ENCODE assay signal across 10 mouse cellular contexts in the genomic region with DNA sequence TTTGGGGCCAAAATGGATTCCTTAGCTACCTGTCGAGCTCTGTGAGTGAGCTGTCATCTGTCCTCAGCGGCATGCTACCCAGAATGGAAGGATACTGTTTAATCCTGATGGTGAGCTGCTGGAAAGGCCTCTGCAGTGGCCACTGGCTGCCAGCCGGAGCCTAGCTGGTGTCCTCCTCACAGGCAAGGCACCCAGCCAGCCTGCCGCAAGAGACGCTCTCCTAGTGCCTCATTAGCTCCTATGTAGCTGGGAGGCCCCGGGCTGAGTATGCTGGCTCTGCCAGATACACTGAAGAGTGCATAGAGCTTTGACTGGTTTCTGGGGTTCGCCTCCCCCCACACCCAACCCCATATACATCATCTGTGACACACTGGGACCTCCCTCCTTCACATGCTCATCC. TPM values are rescaled to one million over a fixed set of nuclear protein-coding genes. Genes with fewer than 3 reads are reported as not detected.
DNase-seq lines count a peak whose midpoint lies in the region; ATAC-seq and TF ChIP-seq lines count a peak whose summit lies in the region.
"Had no signal": no experiment of that assay in that cellular context is flagged by ENCODE, and none has a peak within 500 bp of the region (broad histone marks: within the 10 kb centered on the region; RNA-seq: fewer than 3 reads in every experiment).

No protein-coding gene starts in this region.

- H3K4me2 ChIP-seq in heart, embryonic 12.5 days: peak overlapping the region; percentile 8; the same call in 1 of the 2 replicates
- H3K4me2 ChIP-seq in midbrain, postnatal 0 days (ENCODE audit: low read depth, low read length, poor library complexity, severe bottlenecking): no peak overlapping the region
- H3K4me2 ChIP-seq in midbrain, embryonic 11.5 days: no peak overlapping the region
- peak overlapping the region; percentile 83 for H3K4me2 ChIP-seq in limb, embryonic 15.5 days

- TF ChIP-seq POLR2A in cerebellum, adult 2 months (IDR thresholded peaks at IDR 0.05; ENCODE audit: borderline replicate concordance, insufficient read depth, low read length): no peak

- no peak overlapping the region for H3K27ac ChIP-seq in heart, embryonic 12.5 days (ENCODE audit: poor library complexity, severe bottlenecking)
- no peak overlapping the region for H3K27ac ChIP-seq in midbrain, postnatal 0 days (ENCODE audit: low read depth, low read length)
- no peak overlapping the region for H3K27ac ChIP-seq in midbrain, embryonic 11.5 days (ENCODE audit: low read depth, low read length)
- no peak overlapping the region for H3K27ac ChIP-seq in limb, embryonic 15.5 days
- H3K27ac ChIP-seq in cerebellum, adult 2 months (ENCODE audit: insufficient read depth, low read length): no peak overlapping the region
- H3K27ac ChIP-seq: liver, embryonic 14.5 days had no signal

- intact Hi-C loops in heart, postnatal 25 days (cut with DNase I): no loop called here
- intact Hi-C loops in gastrocnemius, postnatal 14 days (cut with DNase I; ENCODE audit: low total_unique reads): loop anchor here (5.0 kb wide), 3 partner anchors 33 to 128 kb away; partner anchors contain the start of genes Acyp1 and Zc2hc1c

- H3K4me3 ChIP-seq in heart, embryonic 12.5 days: no peak overlapping the region
- no peak overlapping the region for H3K4me3 ChIP-seq in midbrain, postnatal 0 days (ENCODE audit: low read depth, low read length)
- H3K4me3 ChIP-seq in midbrain, embryonic 11.5 days (ENCODE audit: low read depth, low read length): no peak overlapping the region
- H3K4me3 ChIP-seq in limb, embryonic 15.5 days: no peak overlapping the region
- no peak overlapping the region for H3K4me3 ChIP-seq in cerebellum, adult 2 months (replicated peaks; ENCODE audit: insufficient read depth, low read depth, low read length)

- H3K9ac ChIP-seq in heart, embryonic 12.5 days: no peak overlapping the region
- no peak overlapping the region for H3K9ac ChIP-seq in midbrain, postnatal 0 days (replicated peaks; ENCODE audit: low read length, poor library complexity, severe bottlenecking)
- no peak overlapping the region for H3K9ac ChIP-seq in midbrain, embryonic 11.5 days (ENCODE audit: low read length)
- no peak overlapping the region for H3K9ac ChIP-seq in limb, embryonic 15.5 days
- H3K9ac ChIP-seq: liver, embryonic 14.5 days had no signal

- TF ChIP-seq CTCF in midbrain, postnatal 0 days (IDR thresholded peaks at IDR 0.05): no peak; the same call in 1 of the 2 replicates
- no peak for TF ChIP-seq CTCF in cerebellum, adult 2 months (IDR thresholded peaks at IDR 0.05; ENCODE audit: borderline replicate concordance, insufficient read depth, low read depth, low read length)

- WGBS in heart, embryonic 12.5 days: 53% methylated on average over 7 of the region's 7 CpGs
- WGBS in midbrain, postnatal 0 days: 67% methylated on average over 7 of the region's 7 CpGs
- 72% methylated on average over 7 of the region's 7 CpGs for WGBS in midbrain, embryonic 11.5 days
- WGBS in limb, embryonic 15.5 days: 52% methylated on average over 7 of the region's 7 CpGs
- 44% methylated on average over 7 of the region's 7 CpGs for WGBS in cerebellum, adult 2 months

- no peaks in the 10 kb centered on the region; the same call in 1 of the 2 replicates for H3K36me3 ChIP-seq in heart, embryonic 12.5 days
- no peaks in the 10 kb centered on the region for H3K36me3 ChIP-seq in midbrain, postnatal 0 days (ENCODE audit: insufficient read depth, low read length)
- H3K36me3 ChIP-seq in midbrain, embryonic 11.5 days (ENCODE audit: control insufficient read depth, insufficient read depth, low read length): no peaks in the 10 kb centered on the region
- no peaks in the 10 kb centered on the region for H3K36me3 ChIP-seq in limb, embryonic 15.5 days

- no peak for ATAC-seq in heart, embryonic 12.5 days (ENCODE audit: insufficient number of reproducible peaks, low FRiP score)
- ATAC-seq in midbrain, postnatal 0 days (ENCODE audit: low FRiP score): no peak
- ATAC-seq in midbrain, embryonic 11.5 days (ENCODE audit: low FRiP score): no peak
- no peak for ATAC-seq in limb, embryonic 15.5 days (ENCODE audit: insufficient number of reproducible peaks, low FRiP score, low TSS enrichment, low read depth)

- peaks cover 64% of the 10 kb centered on the region for H3K4me1 ChIP-seq in heart, embryonic 12.5 days (replicated peaks)
- peaks cover 7% of the 10 kb centered on the region; the same call in 1 of the 2 replicates for H3K4me1 ChIP-seq in midbrain, postnatal 0 days (ENCODE audit: insufficient read depth, low read length)
- H3K4me1 ChIP-seq in midbrain, embryonic 11.5 days (ENCODE audit: control insufficient read depth, insufficient read depth, low read length): peaks cover 22% of the 10 kb centered on the region
- H3K4me1 ChIP-seq in limb, embryonic 15.5 days: peaks cover 59% of the 10 kb centered on the region
- H3K4me1 ChIP-seq in cerebellum, adult 2 months (ENCODE audit: control insufficient read depth, insufficient read depth, low read length): peaks cover 25% of the 10 kb centered on the region

- no peak for DNase-seq in heart, postnatal 25 days (ENCODE audit: low spot score)
- DNase-seq in midbrain, postnatal 0 days (ENCODE audit: low spot score): peak; percentile 31
- no peak for DNase-seq in midbrain, embryonic 11.5 days (ENCODE audit: low spot score, missing footprints)
- DNase-seq in gastrocnemius, postnatal 14 days: peak; percentile 65
- DNase-seq in cerebellum, adult 2 months: no peak
- DNase-seq: kidney, postnatal 10 days had no signal

- no peaks in the 10 kb centered on the region for H3K9me3 ChIP-seq in heart, embryonic 12.5 days (replicated peaks)
- H3K9me3 ChIP-seq in midbrain, postnatal 0 days (ENCODE audit: low read length): no peaks in the 10 kb centered on the region
- no peaks in the 10 kb centered on the region for H3K9me3 ChIP-seq in midbrain, embryonic 11.5 days (ENCODE audit: control insufficient read depth, low read length)
- H3K9me3 ChIP-seq in limb, embryonic 15.5 days: no peaks in the 10 kb centered on the region

- peaks cover 11% of the 10 kb centered on the region for H3K27me3 ChIP-seq in heart, embryonic 12.5 days (replicated peaks)
- H3K27me3 ChIP-seq in midbrain, postnatal 0 days (ENCODE audit: insufficient read depth, low read length): no peaks in the 10 kb centered on the region
- peaks cover 8% of the 10 kb centered on the region; the same call in 1 of the 2 replicates for H3K27me3 ChIP-seq in midbrain, embryonic 11.5 days (ENCODE audit: control insufficient read depth, insufficient read depth, low read length)
- peaks cover 7% of the 10 kb centered on the region; the same call in 1 of the 2 replicates for H3K27me3 ChIP-seq in limb, embryonic 15.5 days
- H3K27me3 ChIP-seq in cerebellum, adult 2 months (ENCODE audit: control insufficient read depth, insufficient read depth, low read length): no peaks in the 10 kb centered on the region

RNA-seq across cellular contexts. Expression of gene Pgf, which starts 3.6 kb away (rescaled TPM):
- polyA plus RNA-seq in heart, embryonic 12.5 days (2016; fragmentation: Nextera tagmentation; extraction: Ambion mirVana): 8.3 TPM in 2 replicates
- 1 to 10 TPM; 3.3 to 4.4 TPM for total RNA-seq in heart, postnatal 25 days (2021)
- 3.4 and 6.0 TPM in 2 replicates for total RNA-seq in midbrain, postnatal 0 days (2014; rRNA removed)
- 9.1 and 9.4 TPM in 2 replicates for polyA plus RNA-seq in midbrain, postnatal 0 days (2015; fragmentation: Nextera tagmentation; extraction: Ambion mirVana)
- 2.5 and 2.9 TPM in 2 replicates for polyA plus RNA-seq in midbrain, embryonic 11.5 days (2014; fragmentation: Nextera tagmentation; extraction: Ambion mirVana)
- 1 to 10 TPM; 2.2 to 2.3 TPM for total RNA-seq in gastrocnemius, postnatal 14 days (2021)
- polyA plus RNA-seq in limb, embryonic 15.5 days (2015; fragmentation: Nextera tagmentation; extraction: Ambion mirVana): 15.5 and 18.4 TPM in 2 replicates
- 5.1 and 6.1 TPM in 2 replicates for polyA plus RNA-seq in cerebellum, adult 2 months (2012; rRNA removed)
- total RNA-seq: common myeloid progenitor, adult 5-6 weeks had no signal

RNA-seq across cellular contexts. Expression of gene Rps6kl1, which starts 23.0 kb away (rescaled TPM):
- polyA plus RNA-seq in heart, embryonic 12.5 days (2016; fragmentation: Nextera tagmentation; extraction: Ambion mirVana): 1.2 and 1.6 TPM in 2 replicates
- total RNA-seq in heart, postnatal 25 days (2021): 1 to 10 TPM; 2.6 to 4.3 TPM
- 47.2 and 48.6 TPM in 2 replicates for total RNA-seq in midbrain, postnatal 0 days (2014; rRNA removed)
- 35.0 and 37.1 TPM in 2 replicates for polyA plus RNA-seq in midbrain, postnatal 0 days (2015; fragmentation: Nextera tagmentation; extraction: Ambion mirVana)
- 1.9 and 2.1 TPM in 2 replicates for polyA plus RNA-seq in midbrain, embryonic 11.5 days (2014; fragmentation: Nextera tagmentation; extraction: Ambion mirVana)
- under 1 TPM; 0.51 to 0.89 TPM for total RNA-seq in gastrocnemius, postnatal 14 days (2021)
- polyA plus RNA-seq in limb, embryonic 15.5 days (2015; fragmentation: Nextera tagmentation; extraction: Ambion mirVana): 0.53 and 0.88 TPM in 2 replicates
- polyA plus RNA-seq in cerebellum, adult 2 months (2012; rRNA removed): 35.2 and 36.5 TPM in 2 replicates
- total RNA-seq: common myeloid progenitor, adult 5-6 weeks had no signal

RNA-seq across cellular contexts. Expression of gene Eif2b2, which starts 45.3 kb away (rescaled TPM):
- polyA plus RNA-seq in heart, embryonic 12.5 days (2016; fragmentation: Nextera tagmentation; extraction: Ambion mirVana): 49.0 and 51.3 TPM in 2 replicates
- total RNA-seq in heart, postnatal 25 days (2021): 10 to 100 TPM; 48.2 to 49.3 TPM
- total RNA-seq in midbrain, postnatal 0 days (2014; rRNA removed): 43.1 and 65.3 TPM in 2 replicates
- polyA plus RNA-seq in midbrain, postnatal 0 days (2015; fragmentation: Nextera tagmentation; extraction: Ambion mirVana): 79.5 and 82.5 TPM in 2 replicates
- 91.5 and 93.6 TPM in 2 replicates for polyA plus RNA-seq in midbrain, embryonic 11.5 days (2014; fragmentation: Nextera tagmentation; extraction: Ambion mirVana)
- 10 to 100 TPM; 75.6 to 77.1 TPM for total RNA-seq in gastrocnemius, postnatal 14 days (2021)
- 79.4 and 83.8 TPM in 2 replicates for polyA plus RNA-seq in limb, embryonic 15.5 days (2015; fragmentation: Nextera tagmentation; extraction: Ambion mirVana)
- 105 and 109 TPM in 2 replicates for polyA plus RNA-seq in cerebellum, adult 2 months (2012; rRNA removed)

Comparison
In these comparisons a context has a peak if more than half of its experiments do, and no peak if none do; other contexts are left out.
1. DNase-seq: peak in midbrain, postnatal 0 days (single experiment) and gastrocnemius, postnatal 14 days (single experiment); none in heart, postnatal 25 days (single experiment), midbrain, embryonic 11.5 days (single experiment) and cerebellum, adult 2 months (0 of 2).
2. RNA of gene Rps6kl1, which starts 23.0 kb away (polyA plus RNA-seq): 35.2 to 36.5 TPM in cerebellum, adult 2 months and 35.0 to 37.1 TPM in midbrain, postnatal 0 days; 1.9 to 2.1 TPM in midbrain, embryonic 11.5 days, 1.2 to 1.6 TPM in heart, embryonic 12.5 days and 0.53 to 0.88 TPM in limb, embryonic 15.5 days; every median in the first group is over 10 times any median in the second.
3. H3K4me2 ChIP-seq: peak in heart, embryonic 12.5 days (single experiment) and limb, embryonic 15.5 days (single experiment); none in midbrain, postnatal 0 days (single experiment) and midbrain, embryonic 11.5 days (single experiment).